In genomic region chr11:96075509-96076220, GRCm38 (mm10) we compare ENCODE assay signal across 8 mouse cellular contexts. TPM values are rescaled to one million over a fixed set of nuclear protein-coding genes. Genes with fewer than 3 reads are reported as not detected.
DNase-seq lines count a peak whose midpoint lies in the region; ATAC-seq and TF ChIP-seq lines count a peak whose summit lies in the region.

Gene Atp5g1, minus strand, starts transcription at chr11:96075670.

- peaks cover 25% of the 10 kb centered on the region for H3K36me3 ChIP-seq in megakaryocyte, embryonic 14.5 days (replicated peaks; ENCODE audit: low read length)

- peak within 1 kb of the TSS; percentile 82 for H3K4me3 ChIP-seq in cortical plate, adult 2 months (ENCODE audit: insufficient read depth, low read length)
- H3K4me3 ChIP-seq in megakaryocyte, embryonic 14.5 days (replicated peaks), result peak within 1 kb of the TSS; percentile 93

- H3K4me1 ChIP-seq in cortical plate, adult 2 months (ENCODE audit: control insufficient read depth, insufficient read depth, low read length), result 0 out of 2 replicates have a peak, but pooled peaks cover 2% of the 10 kb centered on the region
- H3K4me1 ChIP-seq in megakaryocyte, embryonic 14.5 days, result peaks cover 40% of the 10 kb centered on the region

- H3K27me3 ChIP-seq in megakaryocyte, embryonic 14.5 days (replicated peaks), result no peaks in the 10 kb centered on the region

- peak; percentile 88 for ATAC-seq in activated CD4-positive, CD25-positive, alpha-beta regulatory T cell, adult 4 months

- no peak for TF ChIP-seq CTCF in cortical plate, adult 2 months (IDR thresholded peaks at IDR 0.05; ENCODE audit: extremely low read depth, insufficient read depth, low read length)

- H3K27ac ChIP-seq in cortical plate, adult 2 months (ENCODE audit: insufficient read depth, low read length), result peak within 1 kb of the TSS; percentile 63

- H3K9me3 ChIP-seq in megakaryocyte, embryonic 14.5 days, result no peaks in the 10 kb centered on the region

- TF ChIP-seq POLR2A in cortical plate, adult 2 months (IDR thresholded peaks at IDR 0.05; ENCODE audit: extremely low read depth, insufficient read depth, low read length), result peak; percentile 98

- DNase-seq in gastrocnemius, adult 8-10 months (ENCODE audit: low spot score in 2 of 2), result peak; percentile 98 to 99
- peak; percentile 100 for DNase-seq in hindlimb bud, embryonic 11.5 days (ENCODE audit: extremely low spot score, low read depth, low spot score)
- DNase-seq in left cerebral cortex, adult 8-10 months (ENCODE audit: low spot score in 2 of 2), result peak; percentile 98 to 100
- DNase-seq in right cerebral cortex, postnatal 10 days (ENCODE audit: low spot score in 2 of 2), result peak; percentile 99 to 100
- peak; percentile 85 for DNase-seq in urinary bladder, postnatal 25 days (ENCODE audit: low spot score)

RNA-seq across cellular contexts. Expression of gene Atp5g1, which starts in this region (rescaled TPM):
- 100 to 1,000 TPM; 362 to 459 TPM for polyA plus RNA-seq in activated CD4-positive, CD25-positive, alpha-beta regulatory T cell, adult 4 months (2017; shearing (Covaris generic))
- 448 and 494 TPM in 2 replicates for polyA plus RNA-seq in cortical plate, adult 2 months (2012; rRNA removed)
- total RNA-seq in gastrocnemius, adult 8-10 months (2022), result 1,000 to 10,000 TPM; 1,235 to 1,416 (median 1,336) TPM
- total RNA-seq in left cerebral cortex, adult 8-10 months (2022), result 100 to 1,000 TPM; 354 to 394 (median 374) TPM
- 305 and 325 TPM in 2 replicates for polyA plus RNA-seq in megakaryocyte, embryonic 14.5 days (2012; ENCODE audit: insufficient read depth, low replicate concordance)

Comparison
In these comparisons a context has a peak if more than half of its experiments do, and no peak if none do; other contexts are left out.
1. Peak in every context shown above with its lines: DNase-seq, ATAC-seq, H3K4me3 ChIP-seq and H3K27ac ChIP-seq.